Mouse (Mus musculus) limb, embryonic 14.5 days (tissue): ENCODE measurements around the gene Sfxn3. TPM values are rescaled to one million over a fixed set of nuclear protein-coding genes. Genes with fewer than 3 reads are reported as not detected.
A peak's percentile ranks its signal among the peaks of the same experiment; 100 is the strongest.

Experiments used
- ATAC-seq: fragments of 200-750 bp; cut with Nextera tagmentation; 2 replicates; pipeline ENCODE4 v1.8.0; 2017; ENCODE audit warnings: low read depth, moderate number of reproducible peaks, moderate TSS enrichment; ENCODE audit not compliant: low FRiP score
- DNase-seq: peaks from one replicate; pipeline ENCODE4 v3.0.0-alpha.2; 2015; ENCODE audit warnings: low spot score
- H3K27ac ChIP-seq: fragments of 300-500 bp; sonication (generic); replicated peaks from 2 replicates; pipeline ENCODE4 v1.5.1; 2014; ENCODE audit warnings: low read depth, mild to moderate bottlenecking, low read length, moderate library complexity, mixed read lengths
- H3K27me3 ChIP-seq: fragments of 300-500 bp; sonication (generic); 2 replicates; pipeline ENCODE4 v1.6.1; 2014; ENCODE audit warnings: low read length, mixed read lengths; ENCODE audit not compliant: control insufficient read depth, insufficient read depth
- H3K36me3 ChIP-seq: fragments of 300-500 bp; sonication (generic); 2 replicates; pipeline ENCODE4 v1.6.1; 2014; ENCODE audit warnings: mild to moderate bottlenecking, low read length, moderate library complexity, mixed read lengths; ENCODE audit not compliant: control insufficient read depth, insufficient read depth
- H3K4me1 ChIP-seq: fragments of 300-500 bp; sonication (generic); 2 replicates; pipeline ENCODE4 v1.6.1; 2014; ENCODE audit warnings: antibody characterized with exemption, low read length, mixed read lengths; ENCODE audit not compliant: control insufficient read depth, insufficient read depth
- H3K4me2 ChIP-seq: fragments of 300-500 bp; sonication (generic); replicated peaks from 2 replicates; pipeline ENCODE4 v1.6.1; 2014; ENCODE audit warnings: low read depth, mild to moderate bottlenecking, low read length, moderate library complexity; ENCODE audit not compliant: severe bottlenecking
- H3K4me3 ChIP-seq: fragments of 300-500 bp; sonication (generic); replicated peaks from 2 replicates; pipeline ENCODE4 v1.5.1; 2014; ENCODE audit warnings: low read length
- H3K9ac ChIP-seq: fragments of 300-500 bp; sonication (generic); 2 replicates; pipeline ENCODE4 v1.6.1; 2014; ENCODE audit warnings: mild to moderate bottlenecking, low read depth, low read length, moderate library complexity; ENCODE audit not compliant: severe bottlenecking
- H3K9me3 ChIP-seq: fragments of 300-500 bp; sonication (generic); 2 replicates; pipeline ENCODE4 v1.6.1; 2016; ENCODE audit warnings: low read length; ENCODE audit not compliant: control insufficient read depth
- POLR2A ChIP-seq: fragments of 200-500 bp; IDR thresholded peaks from 2 replicates; pipeline ENCODE4 v1.8.0; 2012; ENCODE audit warnings: inconsistent platforms, mild to moderate bottlenecking, moderate library complexity, borderline replicate concordance; ENCODE audit not compliant: insufficient read depth, insufficient read length; ENCODE audit errors: extremely low read depth
- WGBS: fragments of 180-500 bp; shearing (Covaris S2); extraction: QIAGEN DNeasy Blood & Tissue Kit; methylation state at CpG from one replicate; pipeline ENCODE4 v1.1.7; 2014; 5-methylcytosine and 5-hydroxymethylcytosine counted together
- polyA plus RNA-seq, 2 experiments: library from polyadenylated mRNA; depleted of rRNA in 1 of 2; stranded (reverse) in 1 of 2; unstranded in 1 of 2; fragments of >200 nt; fragmentation: Nextera tagmentation in 1 of 2; extraction: Ambion mirVana in 1 of 2; gene quantifications; 2 replicates each; pipeline versions ENCODE4 v1.2.1 to v1.2.3; 2012 to 2014

The Sfxn3 gene
- polyA plus RNA-seq, 2 experiments = 30.5 to 44.9 TPM

GRCm38 (mm10) chr19:45056364-45056763 is 9.1 kb downstream of the Sfxn3 start:
- H3K9ac ChIP-seq = no peak overlapping the region
- no peak overlapping the region for H3K4me2 ChIP-seq
- no peak for TF ChIP-seq POLR2A
- no peak overlapping the region for H3K4me3 ChIP-seq
- H3K9me3 ChIP-seq = no peaks in the 10 kb centered on the region
- H3K4me1 ChIP-seq = peaks cover 16% of the 10 kb centered on the region
- peaks cover 30% of the 10 kb centered on the region for H3K36me3 ChIP-seq
- no peaks in the 10 kb centered on the region for H3K27me3 ChIP-seq
- peak; percentile 65 for DNase-seq
- no peak overlapping the region for H3K27ac ChIP-seq
- ATAC-seq = no peak
- WGBS = 42% methylated on average over 4 of the region's 4 CpGs

GRCm38 (mm10) chr19:45056908-45057698 is 9.8 kb downstream of the Sfxn3 start:
- 74% methylated on average over 7 of the region's 7 CpGs for WGBS
- H3K4me3 ChIP-seq = peak overlapping the region; percentile 63
- no peak for TF ChIP-seq POLR2A
- DNase-seq = no peak
- peak overlapping the region; percentile 84 for H3K4me2 ChIP-seq
- peak overlapping the region; percentile 96 for H3K27ac ChIP-seq
- ATAC-seq = no peak
- peaks cover 16% of the 10 kb centered on the region for H3K4me1 ChIP-seq
- H3K27me3 ChIP-seq = no peaks in the 10 kb centered on the region
- H3K36me3 ChIP-seq = peaks cover 27% of the 10 kb centered on the region
- H3K9me3 ChIP-seq = no peaks in the 10 kb centered on the region
- peak overlapping the region; percentile 83 for H3K9ac ChIP-seq

GRCm38 (mm10) chr19:45057724-45058112 is 10.4 kb downstream of the Sfxn3 start:
- Histone ChIP-seq H3K9ac (peak overlapping the region; percentile 83), H3K4me2 (peak overlapping the region; percentile 84), H3K4me3 (peak overlapping the region; percentile 63), H3K27me3 (no peaks in the 10 kb centered on the region), H3K36me3 (peaks cover 21% of the 10 kb centered on the region), H3K4me1 (peaks cover 16% of the 10 kb centered on the region), H3K9me3 (no peaks in the 10 kb centered on the region), H3K27ac (peak overlapping the region; percentile 96)
- WGBS = 32% methylated on average over 7 of the region's 7 CpGs
- ATAC-seq (no peak), DNase-seq (no peak)
- TF ChIP-seq POLR2A = no peak

- Histone ChIP-seq H3K4me2 (peak overlapping the region; percentile 84), H3K9me3 (no peaks in the 10 kb centered on the region), H3K27ac (peak overlapping the region; percentile 96), H3K4me3 (peak overlapping the region; percentile 63), H3K36me3 (peaks cover 16% of the 10 kb centered on the region), H3K4me1 (peaks cover 16% of the 10 kb centered on the region), H3K27me3 (no peaks in the 10 kb centered on the region), H3K9ac (peak overlapping the region; percentile 83)
- peak; percentile 100 for DNase-seq
- TF ChIP-seq POLR2A = peak; percentile 39; the same call in 1 of the 2 replicates
- WGBS = 0% methylated on average over 34 of the region's 34 CpGs
- peak; percentile 93 for ATAC-seq
These were observed 11.0 kb downstream of the Sfxn3 start for GRCm38 (mm10) chr19:45058113-45058839.

DNA sequence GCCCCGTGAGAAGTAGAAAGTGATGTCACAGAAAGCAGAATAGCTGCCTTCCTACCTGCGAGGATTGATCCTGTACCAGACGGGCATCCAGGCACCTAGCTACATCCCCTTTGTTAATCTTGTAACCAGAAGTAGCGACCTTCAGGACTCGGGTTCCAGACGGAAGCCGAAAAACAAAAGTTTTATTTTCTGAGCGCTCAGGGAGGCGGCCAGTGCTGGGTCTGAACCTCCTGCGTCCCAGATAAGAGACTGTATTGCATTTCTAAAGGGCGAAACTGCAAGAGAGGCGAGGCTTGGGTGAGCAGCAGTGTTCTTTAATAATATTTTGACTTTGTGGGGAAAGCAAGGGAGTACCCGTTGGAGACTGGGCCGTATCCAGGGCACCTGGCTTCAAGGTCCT is 11.5 kb downstream of the Sfxn3 start:
- no peaks in the 10 kb centered on the region for H3K9me3 ChIP-seq
- H3K4me3 ChIP-seq = peak overlapping the region; percentile 63
- peaks cover 16% of the 10 kb centered on the region for H3K4me1 ChIP-seq
- peaks cover 11% of the 10 kb centered on the region for H3K36me3 ChIP-seq
- H3K9ac ChIP-seq = peak overlapping the region; percentile 83
- no peak for DNase-seq
- peak overlapping the region; percentile 96 for H3K27ac ChIP-seq
- TF ChIP-seq POLR2A = no peak
- peaks cover 2% of the 10 kb centered on the region; the same call in 1 of the 2 replicates for H3K27me3 ChIP-seq
- peak overlapping the region; percentile 84 for H3K4me2 ChIP-seq
- no peak for ATAC-seq
- WGBS = 1% methylated on average over 14 of the region's 14 CpGs
